Mouse (Mus musculus): Measurements from ENCODE around the gene Gm21411. TPM values are rescaled to one million over a fixed set of nuclear protein-coding genes. Genes with fewer than 3 reads are reported as not detected.
"Not testable (repeated sequence)": the region's sequence is repeated elsewhere in the genome, so short reads cannot be mapped to it uniquely, and the experiment has no call there.

Gene Gm21411
- total RNA-seq (2021): not detected

DNA sequence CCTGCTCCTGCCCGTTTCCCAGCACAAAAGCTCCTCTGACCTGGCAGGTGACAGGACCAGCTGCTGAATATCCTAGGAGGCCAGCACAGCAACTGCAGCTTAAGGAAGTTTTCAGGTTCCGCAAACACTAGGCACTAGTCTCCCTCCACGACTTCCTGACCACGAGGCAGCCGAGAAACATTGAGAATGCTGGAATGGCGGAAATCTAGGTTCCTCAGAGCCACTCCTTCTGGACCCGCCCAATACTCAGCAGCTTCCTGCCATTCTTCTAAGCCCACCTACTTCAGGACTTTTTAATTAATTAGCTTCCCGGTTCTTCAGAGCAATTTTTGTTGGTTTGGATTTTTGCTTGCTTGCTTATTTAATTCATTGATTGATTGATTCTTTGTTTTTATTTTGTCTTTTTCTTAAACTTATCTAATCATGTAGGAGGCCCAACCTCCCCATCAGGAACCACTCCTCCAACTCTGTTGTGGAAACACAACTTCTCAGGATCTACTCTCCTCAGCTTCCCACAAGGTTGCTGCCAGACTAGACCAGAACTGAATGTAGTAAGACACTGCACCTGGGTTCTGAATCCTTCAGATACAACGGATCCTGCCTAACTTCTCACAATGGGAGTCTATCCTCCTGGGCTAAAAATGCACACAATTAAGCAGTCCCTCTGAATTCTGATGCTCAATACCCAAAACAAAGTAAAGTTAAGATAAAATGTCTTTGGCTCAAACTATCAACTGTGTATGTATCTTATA lies at the start of gene Gm21411:
TSS of gene Gm21411 (minus strand) at position 205 of the 752 bp plus-strand sequence.
- DNase-seq: not testable (repeated sequence)

DNA sequence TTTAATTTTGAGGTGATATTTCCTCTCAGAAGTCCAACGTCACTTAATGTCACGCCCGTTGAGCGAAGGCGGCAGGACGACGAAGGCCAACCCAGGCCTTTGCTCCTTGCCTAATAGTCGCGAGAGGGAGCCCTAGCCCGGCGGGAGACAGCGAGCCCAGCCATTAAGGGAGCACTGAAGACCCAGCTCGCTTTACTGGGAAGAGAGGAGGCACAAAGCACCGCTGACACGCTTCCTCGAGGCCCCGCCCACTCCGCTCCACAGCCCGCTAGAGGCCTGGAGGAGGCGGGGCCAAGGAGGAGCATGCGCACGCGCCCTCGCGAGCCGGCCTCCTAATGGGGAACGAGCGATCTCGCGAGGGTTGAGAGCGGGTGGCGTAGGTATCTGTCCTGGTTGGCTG lies 32.3 kb upstream of the Gm21411 start:
- not testable (repeated sequence) for DNase-seq

DNA sequence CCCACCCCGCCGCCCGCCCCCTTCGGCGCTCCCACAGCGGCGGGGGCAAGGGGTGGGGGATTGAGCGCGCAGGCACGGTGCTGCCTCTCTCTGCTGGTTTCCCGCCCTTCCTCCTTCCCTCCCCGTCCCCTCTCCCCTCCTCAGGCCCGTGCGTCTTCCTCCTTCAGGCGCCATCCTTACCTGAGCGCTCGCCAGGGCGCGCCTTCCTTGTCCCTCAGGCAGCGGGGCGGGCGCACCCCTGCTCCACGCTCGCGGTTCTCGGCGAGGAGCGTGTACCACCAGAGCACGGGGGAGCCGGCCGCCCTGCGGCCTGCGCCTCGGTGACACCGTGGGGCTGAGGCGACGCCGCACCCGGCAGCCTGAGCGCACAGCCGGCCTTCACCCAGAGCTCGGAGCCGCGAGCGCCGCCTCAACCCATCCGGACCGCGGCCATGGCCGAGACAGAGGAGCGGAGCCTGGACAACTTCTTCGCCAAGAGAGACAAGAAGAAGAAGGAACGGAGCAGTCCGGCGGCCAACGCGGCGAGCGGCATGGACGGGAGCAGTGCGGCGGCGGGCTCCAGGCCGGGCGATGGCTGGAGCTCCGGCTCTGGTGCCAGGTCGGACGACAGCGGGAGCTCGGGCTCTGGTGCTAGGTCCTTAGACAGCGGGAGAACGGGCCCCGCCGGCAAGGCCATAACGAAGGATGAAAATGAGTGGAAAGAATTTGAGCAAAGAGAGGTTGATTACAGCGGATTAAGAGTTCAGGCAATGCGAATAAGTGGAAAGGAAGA lies 23.1 kb upstream of the Gm21411 start:
- no peak for DNase-seq

DNA sequence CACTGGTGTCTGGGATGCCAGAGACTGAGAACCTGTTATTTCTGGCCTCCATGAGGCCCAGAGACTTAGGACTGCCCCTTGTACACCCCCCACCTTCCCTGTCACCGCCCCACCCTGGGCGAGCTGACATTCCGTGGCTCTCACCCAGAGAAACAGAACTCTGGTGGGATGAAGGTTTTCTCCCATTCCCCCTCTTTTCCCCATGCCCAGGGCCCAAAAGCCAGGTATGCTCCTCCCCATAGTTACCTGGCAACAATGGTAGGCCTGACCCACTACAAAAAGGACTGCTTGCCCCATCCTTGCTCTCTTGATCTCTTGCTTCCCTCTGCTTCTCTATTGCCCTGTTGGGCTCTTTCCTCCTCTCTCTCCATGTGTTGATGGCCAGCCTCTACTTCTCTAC lies 5.8 kb upstream of the Gm21411 start:
- DNase-seq: no peak

DNA sequence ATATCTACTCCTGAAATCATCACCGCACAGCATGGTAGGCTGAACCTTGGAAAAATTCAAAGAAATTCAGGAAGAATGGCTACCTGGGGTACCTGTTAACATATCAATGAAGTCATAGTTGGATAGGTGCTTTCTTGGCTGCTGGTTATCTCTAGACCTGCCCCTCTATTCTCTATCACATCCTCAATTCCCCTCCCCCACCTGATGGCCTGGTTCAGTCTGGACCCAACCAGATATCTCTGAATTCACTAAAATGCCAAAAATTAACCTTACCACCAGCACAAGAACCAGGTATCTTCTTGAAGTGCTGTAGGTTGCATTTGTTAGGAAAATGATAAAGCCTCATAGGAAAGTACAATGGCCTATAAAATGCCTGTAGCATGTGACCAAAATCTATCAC lies 1.3 kb downstream of the Gm21411 start:
- DNase-seq: not testable (repeated sequence)

DNA sequence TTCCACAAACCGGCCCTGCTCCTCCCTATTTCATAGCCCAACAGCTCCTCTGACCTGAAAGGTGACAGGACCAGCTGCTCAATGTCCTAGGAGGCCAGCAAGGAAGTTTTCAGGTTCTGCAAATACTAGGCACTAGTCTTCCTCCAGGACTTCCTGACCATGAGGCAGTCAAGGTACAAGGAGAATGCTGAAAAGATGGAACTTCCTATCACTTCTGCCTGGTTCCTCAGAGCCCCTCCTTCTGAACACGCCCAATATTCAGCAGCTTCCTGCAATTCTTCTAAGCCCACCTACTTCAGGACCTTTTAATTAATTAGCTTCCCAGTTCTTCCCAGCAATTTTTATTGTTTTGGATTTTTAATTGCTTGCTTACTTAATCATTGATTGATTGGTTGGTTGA lies 4.6 kb downstream of the Gm21411 start:
- not testable (repeated sequence) for DNase-seq

DNA sequence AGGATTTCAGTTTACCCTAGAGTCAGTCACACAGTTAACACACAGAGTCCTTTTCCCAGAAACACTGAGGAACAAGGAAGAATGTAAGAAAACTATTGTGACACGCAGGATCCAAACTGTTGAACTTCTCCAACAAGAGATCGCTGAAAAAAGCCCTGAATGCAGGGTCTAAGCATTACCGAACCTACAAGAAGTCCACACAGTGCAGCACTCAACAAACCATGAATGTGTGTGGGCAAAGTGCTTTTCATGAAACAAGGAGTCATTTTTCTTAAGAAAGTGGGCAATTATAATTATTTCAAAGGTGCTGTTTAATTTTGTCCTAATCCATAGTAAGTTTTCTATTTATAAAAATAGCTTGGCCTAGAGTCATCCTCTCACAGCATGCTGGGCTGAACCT lies 6.3 kb downstream of the Gm21411 start:
- DNase-seq: not testable (repeated sequence)

Other genes starting within 250 kb of the Gm21411 start
- not detected for gene Zfp989, start 62.4 kb upstream of the Gm21411 start, total RNA-seq (2021)
- under 1 TPM; 0.15 to 0.37 TPM for gene Rex2, start 112.3 kb upstream of the Gm21411 start, total RNA-seq (2021)
- 1 to 10 TPM; 7.2 to 8.5 TPM for gene Zfp991, start 222.4 kb upstream of the Gm21411 start, total RNA-seq (2021)

Data from layer of hippocampus, postnatal 36 days (tissue).